Mouse (Mus musculus): ENCODE measurements around the gene Snd1. TPM values are rescaled to one million over a fixed set of nuclear protein-coding genes. Genes with fewer than 3 reads are reported as not detected.
A peak's percentile ranks its signal among the peaks of the same experiment; 100 is the strongest.

The Snd1 gene
- polyA plus RNA-seq, 1 experiment from 2014 or later = 128 TPM

- H3K27ac ChIP-seq (ENCODE audit: low read length) = no peak overlapping the region
- ATAC-seq (ENCODE audit: low read depth) = no peak
- no peak overlapping the region for H3K4me3 ChIP-seq (ENCODE audit: low read length)
- WGBS = 80% methylated on average over 6 of the region's 6 CpGs
- H3K9ac ChIP-seq (ENCODE audit: low read length) = no peak overlapping the region
- no peaks in the 10 kb centered on the region for H3K27me3 ChIP-seq (ENCODE audit: control insufficient read depth, insufficient read depth, low read depth, low read length)
- H3K36me3 ChIP-seq (ENCODE audit: control insufficient read depth, insufficient read depth, low read length) = no peaks in the 10 kb centered on the region
- H3K9me3 ChIP-seq (ENCODE audit: control insufficient read depth, low read length) = no peaks in the 10 kb centered on the region
- no peaks in the 10 kb centered on the region for H3K4me1 ChIP-seq (replicated peaks; ENCODE audit: control insufficient read depth, insufficient read depth, low read length)
- H3K4me2 ChIP-seq (ENCODE audit: low read depth, low read length) = no peak overlapping the region
These were observed 328.8 kb downstream of the Snd1 start for GRCm38 (mm10) chr6:28803678-28804279.

GRCm38 (mm10) chr6:28804751-28805150 lies 329.8 kb downstream of the Snd1 start:
- Histone ChIP-seq H3K4me1 (replicated peaks; ENCODE audit: control insufficient read depth, insufficient read depth, low read length) (no peaks in the 10 kb centered on the region), H3K4me2 (ENCODE audit: low read depth, low read length) (no peak overlapping the region), H3K4me3 (ENCODE audit: low read length) (no peak overlapping the region), H3K9ac (ENCODE audit: low read length) (no peak overlapping the region), H3K36me3 (ENCODE audit: control insufficient read depth, insufficient read depth, low read length) (no peaks in the 10 kb centered on the region), H3K27me3 (ENCODE audit: control insufficient read depth, insufficient read depth, low read depth, low read length) (no peaks in the 10 kb centered on the region), H3K27ac (ENCODE audit: low read length) (no peak overlapping the region), H3K9me3 (ENCODE audit: control insufficient read depth, low read length) (no peaks in the 10 kb centered on the region)
- 84% methylated on average over 5 of the region's 5 CpGs for WGBS
- no peak for ATAC-seq (ENCODE audit: low read depth)

- no peak overlapping the region for H3K4me2 ChIP-seq (ENCODE audit: low read depth, low read length)
- no peaks in the 10 kb centered on the region for H3K36me3 ChIP-seq (ENCODE audit: control insufficient read depth, insufficient read depth, low read length)
- H3K4me1 ChIP-seq (replicated peaks; ENCODE audit: control insufficient read depth, insufficient read depth, low read length) = no peaks in the 10 kb centered on the region
- no peak overlapping the region for H3K27ac ChIP-seq (ENCODE audit: low read length)
- H3K4me3 ChIP-seq (ENCODE audit: low read length) = no peak overlapping the region
- H3K9me3 ChIP-seq (ENCODE audit: control insufficient read depth, low read length) = no peaks in the 10 kb centered on the region
- H3K27me3 ChIP-seq (ENCODE audit: control insufficient read depth, insufficient read depth, low read depth, low read length) = no peaks in the 10 kb centered on the region
- no peak for ATAC-seq (ENCODE audit: low read depth)
- no peak overlapping the region for H3K9ac ChIP-seq (ENCODE audit: low read length)
- WGBS = 82% methylated on average over 9 of the region's 9 CpGs
These were observed 338.1 kb downstream of the Snd1 start for GRCm38 (mm10) chr6:28813057-28813456.

- no peak overlapping the region for H3K4me2 ChIP-seq (ENCODE audit: low read depth, low read length)
- peaks cover 5% of the 10 kb centered on the region; the same call in 1 of the 2 replicates for H3K4me1 ChIP-seq (replicated peaks; ENCODE audit: control insufficient read depth, insufficient read depth, low read length)
- H3K4me3 ChIP-seq (ENCODE audit: low read length) = no peak overlapping the region
- no peak for ATAC-seq (ENCODE audit: low read depth)
- H3K9me3 ChIP-seq (ENCODE audit: control insufficient read depth, low read length) = no peaks in the 10 kb centered on the region
- H3K27me3 ChIP-seq (ENCODE audit: control insufficient read depth, insufficient read depth, low read depth, low read length) = no peaks in the 10 kb centered on the region
- no peak overlapping the region for H3K27ac ChIP-seq (ENCODE audit: low read length)
- H3K9ac ChIP-seq (ENCODE audit: low read length) = no peak overlapping the region
- H3K36me3 ChIP-seq (ENCODE audit: control insufficient read depth, insufficient read depth, low read length) = no peaks in the 10 kb centered on the region
- 63% methylated on average over 2 of the region's 2 CpGs for WGBS
These were observed 340.0 kb downstream of the Snd1 start for GRCm38 (mm10) chr6:28814895-28815294.

- WGBS = 60% methylated on average over 9 of the region's 9 CpGs
- Histone ChIP-seq H3K4me3 (ENCODE audit: low read length) (no peak overlapping the region), H3K4me2 (ENCODE audit: low read depth, low read length) (no peak overlapping the region), H3K27ac (ENCODE audit: low read length) (no peak overlapping the region), H3K27me3 (ENCODE audit: control insufficient read depth, insufficient read depth, low read depth, low read length) (no peaks in the 10 kb centered on the region), H3K36me3 (ENCODE audit: control insufficient read depth, insufficient read depth, low read length) (no peaks in the 10 kb centered on the region), H3K9me3 (ENCODE audit: control insufficient read depth, low read length) (no peaks in the 10 kb centered on the region), H3K9ac (ENCODE audit: low read length) (no peak overlapping the region), H3K4me1 (replicated peaks; ENCODE audit: control insufficient read depth, insufficient read depth, low read length) (peaks cover 5% of the 10 kb centered on the region; the same call in 1 of the 2 replicates)
- ATAC-seq (ENCODE audit: low read depth) = no peak
These were observed 342.1 kb downstream of the Snd1 start for GRCm38 (mm10) chr6:28817039-28817438.

GRCm38 (mm10) chr6:28819509-28820358 lies 344.8 kb downstream of the Snd1 start:
- H3K4me1 ChIP-seq (replicated peaks; ENCODE audit: control insufficient read depth, insufficient read depth, low read length) = peaks cover 5% of the 10 kb centered on the region; the same call in 1 of the 2 replicates
- H3K27me3 ChIP-seq (ENCODE audit: control insufficient read depth, insufficient read depth, low read depth, low read length) = no peaks in the 10 kb centered on the region
- H3K4me3 ChIP-seq (ENCODE audit: low read length) = no peak overlapping the region
- no peak overlapping the region for H3K4me2 ChIP-seq (ENCODE audit: low read depth, low read length)
- no peak overlapping the region for H3K27ac ChIP-seq (ENCODE audit: low read length)
- H3K9ac ChIP-seq (ENCODE audit: low read length) = no peak overlapping the region
- ATAC-seq (ENCODE audit: low read depth) = peak; percentile 38; the same call in 1 of the 2 replicates
- 62% methylated on average over 13 of the region's 13 CpGs for WGBS
- no peaks in the 10 kb centered on the region for H3K36me3 ChIP-seq (ENCODE audit: control insufficient read depth, insufficient read depth, low read length)
- no peaks in the 10 kb centered on the region for H3K9me3 ChIP-seq (ENCODE audit: control insufficient read depth, low read length)

- no peak overlapping the region for H3K27ac ChIP-seq (ENCODE audit: low read length)
- H3K4me2 ChIP-seq (ENCODE audit: low read depth, low read length) = no peak overlapping the region
- H3K4me1 ChIP-seq (replicated peaks; ENCODE audit: control insufficient read depth, insufficient read depth, low read length) = peaks cover 9% of the 10 kb centered on the region; the same call in 1 of the 2 replicates
- WGBS = 68% methylated on average over 3 of the region's 3 CpGs
- H3K27me3 ChIP-seq (ENCODE audit: control insufficient read depth, insufficient read depth, low read depth, low read length) = no peaks in the 10 kb centered on the region
- no peak for ATAC-seq (ENCODE audit: low read depth)
- no peaks in the 10 kb centered on the region for H3K36me3 ChIP-seq (ENCODE audit: control insufficient read depth, insufficient read depth, low read length)
- H3K9me3 ChIP-seq (ENCODE audit: control insufficient read depth, low read length) = no peaks in the 10 kb centered on the region
- H3K9ac ChIP-seq (ENCODE audit: low read length) = no peak overlapping the region
- no peak overlapping the region for H3K4me3 ChIP-seq (ENCODE audit: low read length)
These were observed 347.4 kb downstream of the Snd1 start for GRCm38 (mm10) chr6:28822296-28822695.

GRCm38 (mm10) chr6:28823375-28823774 lies 348.4 kb downstream of the Snd1 start:
- no peak for ATAC-seq (ENCODE audit: low read depth)
- Histone ChIP-seq H3K36me3 (ENCODE audit: control insufficient read depth, insufficient read depth, low read length) (no peaks in the 10 kb centered on the region), H3K4me1 (replicated peaks; ENCODE audit: control insufficient read depth, insufficient read depth, low read length) (peaks cover 9% of the 10 kb centered on the region; the same call in 1 of the 2 replicates), H3K9ac (ENCODE audit: low read length) (no peak overlapping the region), H3K4me2 (ENCODE audit: low read depth, low read length) (no peak overlapping the region), H3K27ac (ENCODE audit: low read length) (no peak overlapping the region), H3K4me3 (ENCODE audit: low read length) (no peak overlapping the region), H3K27me3 (ENCODE audit: control insufficient read depth, insufficient read depth, low read depth, low read length) (no peaks in the 10 kb centered on the region), H3K9me3 (ENCODE audit: control insufficient read depth, low read length) (no peaks in the 10 kb centered on the region)
- WGBS = 82% methylated on average over 3 of the region's 3 CpGs

GRCm38 (mm10) chr6:28823802-28824201 lies 348.9 kb downstream of the Snd1 start:
- Histone ChIP-seq H3K9me3 (ENCODE audit: control insufficient read depth, low read length) (no peaks in the 10 kb centered on the region), H3K9ac (ENCODE audit: low read length) (no peak overlapping the region), H3K4me1 (replicated peaks; ENCODE audit: control insufficient read depth, insufficient read depth, low read length) (peaks cover 9% of the 10 kb centered on the region; the same call in 1 of the 2 replicates), H3K4me2 (ENCODE audit: low read depth, low read length) (no peak overlapping the region), H3K36me3 (ENCODE audit: control insufficient read depth, insufficient read depth, low read length) (no peaks in the 10 kb centered on the region), H3K27ac (ENCODE audit: low read length) (no peak overlapping the region), H3K4me3 (ENCODE audit: low read length) (no peak overlapping the region), H3K27me3 (ENCODE audit: control insufficient read depth, insufficient read depth, low read depth, low read length) (no peaks in the 10 kb centered on the region)
- no peak for ATAC-seq (ENCODE audit: low read depth)
- 82% methylated on average over 5 of the region's 5 CpGs for WGBS
